Mouse (Mus musculus): ENCODE data around the gene 2810004N23Rik.

- TF ChIP-seq CTCF (IDR thresholded peaks at IDR 0.05; ENCODE audit: low read depth, low read length) (no peak), GATA2 (IDR thresholded peaks at IDR 0.05; ENCODE audit: borderline replicate concordance, low read depth, low read length) (no peak)
These were observed 62.4 kb downstream of the 2810004N23Rik start for GRCm38 (mm10) chr8:124800542-124800941.

Measured in G1E (cell line).